Mouse (Mus musculus) cerebellum, adult 2 months (tissue): ENCODE results near the gene Lrrc49.

Experiments used
- CTCF ChIP-seq: fragments of 200-500 bp; IDR thresholded peaks from 2 replicates; pipeline ENCODE4 v1.5.1; 2011; ENCODE audit warnings: low read depth, mild to moderate bottlenecking, control low read depth, low read length, moderate library complexity, borderline replicate concordance; ENCODE audit not compliant: insufficient read depth
- POLR2A ChIP-seq: fragments of 200-500 bp; IDR thresholded peaks from 2 replicates; pipeline ENCODE4 v1.6.1; 2011; ENCODE audit warnings: low read length, control low read depth, borderline replicate concordance; ENCODE audit not compliant: insufficient read depth

- TF ChIP-seq CTCF (peak; percentile 55), POLR2A (no peak)
Observed at GRCm38 (mm10) chr9:60693986-60694385, 6.0 kb upstream of the Lrrc49 start.
